Mouse (Mus musculus): ENCODE results near the gene Flcn. TPM values are rescaled to one million over a fixed set of nuclear protein-coding genes. Genes with fewer than 3 reads are reported as not detected.

Gene Flcn
- total and polyA plus RNA-seq, 3 experiments = 31.7 to 36.1 (median 35.1) TPM

- no peak overlapping the region for H3K27ac ChIP-seq (ENCODE audit: insufficient read depth, low read depth)
- no peaks in the 10 kb centered on the region for H3K9me3 ChIP-seq (replicated peaks; ENCODE audit: low read length)
- no peaks in the 10 kb centered on the region for H3K4me1 ChIP-seq (ENCODE audit: control insufficient read depth in 1 of 2, insufficient read depth in 2 of 2)
- no peak overlapping the region for H3K4me2 ChIP-seq (ENCODE audit: insufficient read depth, low read depth, poor library complexity, severe bottlenecking)
- no peak overlapping the region for H3K4me3 ChIP-seq (replicated peaks in 1 of 3; ENCODE audit: low read depth in 2 of 3, low read length in 2 of 3, poor library complexity in 1 of 3)
- in situ Hi-C loops (cut with MboI; ENCODE audit: low pct_ligation_motif_present, low pct_unique_long_range_greater_than_20kb, low sequenced_read_pairs) (no loop called here), dilution Hi-C loops (cut with MboI; ENCODE audit: extremely low pct_ligation_motif_present, extremely low pct_unique_long_range_greater_than_20kb, low sequenced_read_pairs) (no loop called here)
- DNase-seq (ENCODE audit: extremely low read depth) = no peak
- H3K36me3 ChIP-seq (replicated peaks in 1 of 2; ENCODE audit: control insufficient read depth in 1 of 2, insufficient read depth in 1 of 2, low read length in 1 of 2) = peaks cover 51 to 94% of the 10 kb centered on the region in 2 experiments
- H3K9ac ChIP-seq (ENCODE audit: insufficient read depth, low read depth) = no peak overlapping the region
- H3K27me3 ChIP-seq (replicated peaks) = no peaks in the 10 kb centered on the region
- H3K79me2 ChIP-seq (replicated peaks; ENCODE audit: control insufficient read depth, extremely low read depth, insufficient read depth, poor library complexity, severe bottlenecking) = no peaks in the 10 kb centered on the region
- TF ChIP-seq E2F4 (IDR thresholded peaks at IDR 0.05; ENCODE audit: insufficient replicate concordance, low read depth, low read length) = no peak
Measured at GRCm38 (mm10) chr11:59769738-59770137, 40.1 kb downstream of the Flcn start.

- no peak overlapping the region for H3K4me2 ChIP-seq (ENCODE audit: insufficient read depth, low read depth, poor library complexity, severe bottlenecking)
- H3K4me3 ChIP-seq (replicated peaks in 1 of 3; ENCODE audit: low read depth in 2 of 3, low read length in 2 of 3, poor library complexity in 1 of 3) = no peak overlapping the region
- no peak overlapping the region for H3K27ac ChIP-seq (ENCODE audit: insufficient read depth, low read depth)
- H3K27me3 ChIP-seq (replicated peaks) = no peaks in the 10 kb centered on the region
- peaks cover 51 to 94% of the 10 kb centered on the region in 2 experiments for H3K36me3 ChIP-seq (replicated peaks in 1 of 2; ENCODE audit: control insufficient read depth in 1 of 2, insufficient read depth in 1 of 2, low read length in 1 of 2)
- in situ Hi-C loops (cut with MboI; ENCODE audit: low pct_ligation_motif_present, low pct_unique_long_range_greater_than_20kb, low sequenced_read_pairs) = no loop called here
- no peak for DNase-seq (ENCODE audit: extremely low read depth)
- H3K79me2 ChIP-seq (replicated peaks; ENCODE audit: control insufficient read depth, extremely low read depth, insufficient read depth, poor library complexity, severe bottlenecking) = no peaks in the 10 kb centered on the region
- dilution Hi-C loops (cut with MboI; ENCODE audit: extremely low pct_ligation_motif_present, extremely low pct_unique_long_range_greater_than_20kb, low sequenced_read_pairs) = no loop called here
- H3K9me3 ChIP-seq (replicated peaks; ENCODE audit: low read length) = no peaks in the 10 kb centered on the region
- TF ChIP-seq MEF2A (IDR thresholded peaks at IDR 0.05; ENCODE audit: borderline replicate concordance, low read depth, low read length) (no peak), ETS1 (conservative IDR thresholded peaks at IDR 0.05; ENCODE audit: low read depth, low read length) (no peak), MAFK (IDR thresholded peaks at IDR 0.05; ENCODE audit: insufficient replicate concordance, low read length) (no peak), CTCF (conservative IDR thresholded peaks at IDR 0.05 in 1 of 2, IDR thresholded peaks at IDR 0.05 in 1 of 2; ENCODE audit: low read depth in 2 of 2, low read length in 2 of 2) (no peak), POLR2A (IDR thresholded peaks at IDR 0.05; ENCODE audit: low read depth, low read length) (no peak), CHD2 (IDR thresholded peaks at IDR 0.05; ENCODE audit: low read length) (no peak), POLR2AphosphoS2 (IDR thresholded peaks at IDR 0.05; ENCODE audit: low read depth, low read length) (no peak), USF1 (IDR thresholded peaks at IDR 0.05; ENCODE audit: low read depth, low read length) (no peak)
- no peaks in the 10 kb centered on the region for H3K4me1 ChIP-seq (ENCODE audit: control insufficient read depth in 1 of 2, insufficient read depth in 2 of 2)
- H3K9ac ChIP-seq (ENCODE audit: insufficient read depth, low read depth) = no peak overlapping the region
Measured at GRCm38 (mm10) chr11:59769307-59769706, 40.5 kb downstream of the Flcn start.

GRCm38 (mm10) chr11:59760796-59761195 lies 49.0 kb downstream of the Flcn start:
- no peak for TF ChIP-seq POLR2AphosphoS2 (IDR thresholded peaks at IDR 0.05; ENCODE audit: low read depth, low read length)
- no peak for TF ChIP-seq ZKSCAN1 (IDR thresholded peaks at IDR 0.05; ENCODE audit: borderline replicate concordance, low read depth, low read length)
- no peak for TF ChIP-seq MXI1 (IDR thresholded peaks at IDR 0.05; ENCODE audit: low read depth, low read length)
- TF ChIP-seq TBP (conservative IDR thresholded peaks at IDR 0.05; ENCODE audit: low read depth, low read length) = no peak
- no peak for TF ChIP-seq ELF1 (IDR thresholded peaks at IDR 0.05; ENCODE audit: low read depth, low read length)
- no peak for TF ChIP-seq NELFE (IDR thresholded peaks at IDR 0.05; ENCODE audit: low read depth, low read length)
- no peak for TF ChIP-seq CHD1 (IDR thresholded peaks at IDR 0.05; ENCODE audit: low read depth, low read length)
- no peak for TF ChIP-seq UBTF (IDR thresholded peaks at IDR 0.05; ENCODE audit: low read depth, low read length)
- no peak for TF ChIP-seq ZMIZ1 (IDR thresholded peaks at IDR 0.05; ENCODE audit: low read depth, low read length)
- no peak for TF ChIP-seq JUN (IDR thresholded peaks at IDR 0.05; ENCODE audit: insufficient read depth, low read depth, low read length)
- no peak for TF ChIP-seq MYC (IDR thresholded peaks at IDR 0.05; ENCODE audit: low read depth, low read length)
- no peak for TF ChIP-seq EP300 (IDR thresholded peaks at IDR 0.05; ENCODE audit: low read length)
- no peak for TF ChIP-seq MAX (IDR thresholded peaks at IDR 0.05; ENCODE audit: low read length)
- TF ChIP-seq GABPA (IDR thresholded peaks at IDR 0.05; ENCODE audit: insufficient replicate concordance, low read depth, low read length) = no peak
- no peak for TF ChIP-seq E2F4 (IDR thresholded peaks at IDR 0.05; ENCODE audit: insufficient replicate concordance, low read depth, low read length)
- no peak for TF ChIP-seq CHD2 (IDR thresholded peaks at IDR 0.05; ENCODE audit: low read length)
- Histone ChIP-seq H3K9me3 (replicated peaks; ENCODE audit: low read length) (no peaks in the 10 kb centered on the region), H3K4me3 (replicated peaks in 1 of 3; ENCODE audit: low read depth in 2 of 3, low read length in 2 of 3, poor library complexity in 1 of 3) (no peak overlapping the region), H3K4me1 (ENCODE audit: control insufficient read depth in 1 of 2, insufficient read depth in 2 of 2) (no peaks in the 10 kb centered on the region), H3K27me3 (replicated peaks) (no peaks in the 10 kb centered on the region), H3K36me3 (replicated peaks in 1 of 2; ENCODE audit: control insufficient read depth in 1 of 2, insufficient read depth in 1 of 2, low read length in 1 of 2) (peaks cover 35 to 94% of the 10 kb centered on the region in 2 experiments), H3K9ac (ENCODE audit: insufficient read depth, low read depth) (no peak overlapping the region), H3K27ac (ENCODE audit: insufficient read depth, low read depth) (no peak overlapping the region), H3K4me2 (ENCODE audit: insufficient read depth, low read depth, poor library complexity, severe bottlenecking) (no peak overlapping the region), H3K79me2 (replicated peaks; ENCODE audit: control insufficient read depth, extremely low read depth, insufficient read depth, poor library complexity, severe bottlenecking) (no peaks in the 10 kb centered on the region)
- dilution Hi-C loops (cut with MboI; ENCODE audit: extremely low pct_ligation_motif_present, extremely low pct_unique_long_range_greater_than_20kb, low sequenced_read_pairs) = no loop called here
- in situ Hi-C loops (cut with MboI; ENCODE audit: low pct_ligation_motif_present, low pct_unique_long_range_greater_than_20kb, low sequenced_read_pairs) = no loop called here
- no peak for DNase-seq (ENCODE audit: extremely low read depth)
